Mouse (Mus musculus) regulatory T cell (primary cell): ENCODE results near the gene Inafm1.
"Not testable (repeated sequence)": the region's sequence is repeated elsewhere in the genome, so short reads cannot be mapped to it uniquely, and the experiment has no call there.

Source experiments
- in situ Hi-C: fragments of 300-600 bp; cut with MboI, MseI; formaldehyde crosslinking; loops from one replicate; pipeline ENCODE4 v1.15.1; 2025; ENCODE audit warnings: high pct_unique_total_duplicates

Gene Inafm1

DNA sequence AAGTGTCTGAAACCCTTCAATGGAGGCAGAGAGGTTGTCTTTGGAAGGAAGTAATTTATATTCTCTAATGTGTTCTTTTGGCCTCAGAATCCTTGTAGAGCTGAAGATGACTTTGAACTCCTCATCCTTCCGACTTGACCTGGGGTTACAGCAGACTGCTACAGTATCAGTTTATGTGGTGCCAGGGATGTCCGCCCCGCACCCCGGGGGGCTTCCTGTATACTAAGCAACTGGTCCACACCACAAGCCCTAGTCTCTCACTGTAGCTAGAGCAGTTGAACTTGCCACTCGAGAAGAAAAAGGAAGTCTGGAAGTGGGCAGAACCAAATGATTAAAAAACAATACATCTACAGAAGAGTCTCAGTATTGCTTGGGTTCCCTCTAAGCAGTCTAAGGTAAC, 9.6 kb downstream of the Inafm1 start:
- in situ Hi-C loops = no loop called here

- in situ Hi-C loops = no loop called here
Measured at GRCm38 (mm10) chr7:16263015-16263787, 10.2 kb downstream of the Inafm1 start.

DNA sequence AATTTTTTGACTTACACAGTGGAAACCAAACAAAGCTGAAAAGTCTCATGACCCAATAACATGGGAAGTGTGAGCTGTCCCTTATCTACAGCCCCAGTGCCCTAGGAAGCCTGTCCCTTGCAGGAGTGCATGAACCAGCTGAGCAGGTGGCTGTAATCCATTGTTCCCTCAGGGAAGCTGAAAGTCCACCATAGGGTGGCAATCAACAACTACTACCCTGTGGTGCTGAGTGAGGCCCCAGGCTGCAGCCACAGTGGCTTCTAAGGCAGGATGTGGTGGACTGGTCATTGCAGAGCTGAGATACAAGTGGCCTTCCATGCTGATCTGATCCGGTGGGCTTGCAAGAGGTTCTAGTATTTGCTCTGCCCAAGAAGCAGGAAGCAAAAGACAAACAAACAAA, 12.3 kb downstream of the Inafm1 start:
- in situ Hi-C loops = no loop called here

DNA sequence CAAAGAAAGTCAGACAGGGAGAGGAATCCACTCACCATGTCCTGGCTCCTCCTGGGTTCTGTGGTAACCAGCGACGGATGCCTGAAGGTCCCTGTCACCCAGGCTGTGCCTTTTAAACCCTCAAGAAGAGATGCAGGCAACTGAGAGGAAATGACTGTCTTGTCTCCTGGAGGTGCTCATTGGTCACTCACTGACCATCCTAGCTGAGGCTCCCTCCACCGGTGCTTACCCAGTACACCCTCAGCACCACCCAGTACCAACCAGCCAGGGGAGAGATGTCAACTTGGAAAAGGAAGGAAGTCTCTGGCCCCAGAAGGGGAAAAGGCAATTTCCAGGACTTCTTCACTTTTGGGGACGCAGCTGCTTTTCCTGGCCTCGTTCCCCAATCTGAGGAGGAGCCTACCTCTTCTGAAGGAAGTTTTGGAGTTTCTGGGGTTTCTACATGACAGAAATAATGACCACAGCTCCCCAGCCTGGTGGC, 14.3 kb downstream of the Inafm1 start, which contains the start of gene C5ar1:
C5ar1 (minus strand) TSS at position 431 of the 481 bp plus-strand sequence.
- in situ Hi-C loops = no loop called here

- in situ Hi-C loops = no loop called here
Measured at GRCm38 (mm10) chr7:16257830-16258229, 15.6 kb downstream of the Inafm1 start.

DNA sequence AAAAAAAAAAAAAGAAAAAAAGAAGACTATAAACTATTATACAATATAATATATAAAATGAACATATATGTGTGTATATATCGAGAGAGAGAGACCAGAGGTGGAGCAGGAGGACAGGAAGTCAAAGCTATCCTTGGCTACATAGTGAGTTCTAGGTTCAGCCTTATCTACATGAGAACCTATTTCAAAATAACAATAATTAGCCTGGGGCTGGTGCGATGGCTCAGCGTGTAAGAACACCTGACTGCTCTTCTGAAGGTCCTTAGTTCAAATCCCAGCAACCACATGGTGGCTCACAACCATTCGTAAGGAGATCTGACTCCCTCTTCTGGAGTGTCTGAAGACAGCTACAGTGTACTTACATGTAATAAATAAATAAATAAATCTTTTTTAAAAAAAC, 17.5 kb downstream of the Inafm1 start:
- in situ Hi-C loops = not testable (repeated sequence)

GRCm38 (mm10) chr7:16254195-16254594, 19.2 kb downstream of the Inafm1 start:
- in situ Hi-C loops = no loop called here

DNA sequence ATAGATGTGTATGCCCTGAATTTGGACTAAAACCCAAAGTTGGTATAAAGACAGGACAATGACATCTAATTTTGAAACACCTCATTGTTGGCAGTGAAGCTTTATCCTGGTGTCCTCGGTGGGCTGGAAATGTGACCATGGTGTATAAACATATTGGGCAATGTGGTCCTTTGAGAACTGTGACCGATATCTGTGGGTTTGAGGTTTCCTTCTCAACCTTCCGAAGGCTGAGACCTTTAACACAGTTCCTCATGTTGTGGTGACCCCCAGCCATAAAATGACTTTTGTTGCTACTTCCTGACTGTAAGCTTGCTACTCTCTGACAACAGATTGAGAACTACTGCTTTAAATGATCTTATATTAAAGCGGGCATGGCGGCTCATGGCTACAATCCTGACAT, 22.7 kb downstream of the Inafm1 start:
- in situ Hi-C loops = no loop called here

- in situ Hi-C loops = no loop called here
Measured at GRCm38 (mm10) chr7:16245958-16246357, 27.5 kb downstream of the Inafm1 start.

DNA sequence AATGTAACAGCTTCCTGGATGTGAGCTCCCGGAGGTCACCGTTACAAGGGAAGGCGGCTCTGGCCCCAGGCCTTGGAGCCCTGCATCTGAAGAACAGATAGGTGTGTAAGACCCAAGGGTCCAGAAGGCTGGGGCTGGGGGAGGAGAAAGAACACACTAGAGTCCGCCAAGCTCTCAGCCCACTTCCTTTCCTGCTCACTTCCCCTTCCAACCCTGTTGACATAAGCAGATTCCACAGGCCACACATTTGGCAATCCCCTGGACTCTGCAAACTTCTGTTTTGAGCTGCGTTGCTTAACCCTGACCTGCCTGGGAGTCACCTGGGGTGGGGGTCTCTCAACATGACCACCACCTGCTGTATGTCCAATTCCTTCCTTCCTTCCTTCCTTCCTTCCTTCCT, 29.4 kb downstream of the Inafm1 start, which contains the start of gene C5ar2:
C5ar2 (minus strand) TSS at position 88 of the 400 bp plus-strand sequence.
- in situ Hi-C loops = no loop called here

DNA sequence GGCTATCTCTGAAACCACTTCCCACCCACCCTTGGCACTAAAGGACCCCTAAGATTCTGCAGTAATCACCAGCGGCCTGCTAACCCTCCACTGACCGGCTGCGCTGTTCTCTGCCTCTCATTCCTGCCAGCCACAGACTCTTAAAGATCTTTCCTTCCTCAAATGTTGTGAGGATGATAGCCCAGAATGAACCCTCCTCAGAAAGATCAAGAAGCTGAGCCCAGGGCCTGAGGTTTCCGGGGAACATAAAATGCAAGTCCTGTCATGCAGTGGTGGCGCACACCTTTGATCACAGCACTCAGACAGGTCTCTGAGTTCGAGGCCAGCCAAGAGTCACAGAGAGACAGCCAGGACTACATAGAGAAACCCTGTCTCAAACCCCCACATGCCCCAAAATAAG, 31.2 kb downstream of the Inafm1 start:
- in situ Hi-C loops = no loop called here

DNA sequence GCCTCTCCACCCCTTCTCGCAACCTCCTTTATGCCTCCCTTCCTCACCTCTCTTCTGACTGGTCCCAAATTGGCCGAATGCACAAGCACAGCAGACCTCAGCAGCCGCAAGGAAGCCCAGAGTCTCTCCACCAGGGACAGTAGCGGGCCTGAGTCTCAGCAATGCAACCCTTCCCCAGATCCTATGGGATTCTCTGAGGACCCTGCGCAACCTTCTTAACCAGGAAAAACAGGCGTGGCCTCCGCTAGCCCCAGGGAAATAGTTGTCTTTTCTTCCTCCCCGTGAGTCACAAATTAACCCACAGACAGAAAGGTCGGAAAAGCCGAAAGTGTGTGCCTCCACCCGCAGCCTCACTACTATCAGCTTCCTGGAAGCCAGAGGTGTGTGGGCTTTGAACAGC, 31.6 kb downstream of the Inafm1 start:
- in situ Hi-C loops = no loop called here

DNA sequence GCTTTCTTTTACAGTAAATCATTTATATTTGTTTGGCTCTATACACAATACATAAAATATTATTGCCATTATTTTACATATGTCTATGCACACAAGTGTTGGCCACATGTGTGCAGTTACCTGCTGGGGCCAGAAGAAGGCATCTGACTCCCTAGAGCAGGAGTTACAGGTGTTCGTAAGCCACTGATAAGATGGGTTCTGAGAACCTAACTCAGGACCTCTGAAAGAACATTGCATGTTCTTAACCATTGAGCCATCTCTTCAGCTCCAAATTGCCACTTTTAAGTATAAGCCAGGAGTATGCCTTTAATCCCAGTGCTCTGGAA, 32.5 kb downstream of the Inafm1 start:
- in situ Hi-C loops = no loop called here

DNA sequence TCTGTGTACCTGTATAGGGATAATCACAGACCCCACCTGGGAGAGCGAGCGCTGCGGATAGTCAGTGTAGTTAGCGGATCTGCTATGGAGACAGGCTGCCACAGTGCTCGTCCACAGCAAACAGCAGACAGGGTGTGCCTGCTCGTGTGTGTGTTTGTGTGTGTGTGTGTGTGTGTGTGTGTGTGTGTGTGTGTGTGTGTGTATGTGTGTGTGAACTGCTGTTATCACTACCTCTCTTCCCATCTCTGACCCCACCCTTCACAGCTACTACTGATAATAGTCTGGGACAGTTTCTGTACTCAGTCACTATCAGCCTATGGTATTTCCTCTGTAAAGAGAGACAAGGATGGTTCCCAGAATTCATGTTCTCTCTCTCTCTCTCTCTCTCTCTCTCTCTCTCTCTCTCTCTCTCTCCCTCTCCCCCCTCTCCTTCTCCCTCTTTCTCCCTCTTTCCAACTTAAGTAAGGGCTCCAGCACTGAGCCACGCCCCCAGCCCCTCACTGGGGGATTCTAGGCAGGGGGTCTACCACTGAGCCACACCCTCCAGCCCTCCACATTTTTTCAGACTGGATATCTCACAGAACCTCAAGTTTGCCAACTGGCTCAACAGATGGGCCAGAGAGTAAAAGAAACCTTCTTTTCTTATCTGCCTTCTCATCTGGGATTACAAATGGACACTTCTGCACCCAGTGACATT, 33.0 kb downstream of the Inafm1 start:
- in situ Hi-C loops = no loop called here

DNA sequence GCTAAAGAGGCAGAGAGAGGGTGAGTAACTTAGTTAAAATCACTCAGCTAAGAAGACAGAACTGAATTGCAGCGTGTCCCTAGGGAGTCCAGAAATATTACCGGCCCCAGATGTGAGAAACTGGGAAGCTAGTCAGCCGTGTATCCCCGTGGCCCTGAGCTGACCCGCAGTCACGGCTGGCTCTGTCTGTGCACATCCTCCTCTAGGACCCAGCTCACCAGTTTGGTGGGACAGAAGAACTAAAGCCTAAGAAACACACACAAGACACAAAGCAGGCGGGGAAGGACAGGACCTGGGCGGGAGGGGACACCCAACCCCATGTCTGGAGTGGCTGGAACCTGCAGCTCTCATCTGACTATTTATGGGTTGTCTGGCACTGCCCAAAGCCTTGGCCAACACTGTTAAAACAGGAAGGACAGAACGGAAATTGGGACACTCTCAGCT, 33.8 kb downstream of the Inafm1 start:
- in situ Hi-C loops = no loop called here

- in situ Hi-C loops = no loop called here
Measured at GRCm38 (mm10) chr7:16229869-16230268, 43.5 kb downstream of the Inafm1 start.
